Mouse (Mus musculus) hindbrain, embryonic 14.5 days (tissue): ENCODE results near the gene Olfr1226. TPM values are rescaled to one million over a fixed set of nuclear protein-coding genes. Genes with fewer than 3 reads are reported as not detected.
"Not testable (repeated sequence)": the region's sequence is repeated elsewhere in the genome, so short reads cannot be mapped to it uniquely, and the experiment has no call there.

ENCODE experiments used
- ATAC-seq: fragments of 200-750 bp; cut with Nextera tagmentation; 2 replicates; pipeline ENCODE4 v1.8.0; 2017; ENCODE audit warnings: moderate number of reproducible peaks, mild to moderate bottlenecking, moderate TSS enrichment, moderate library complexity; ENCODE audit not compliant: low FRiP score
- DNase-seq: peaks from one replicate; pipeline ENCODE4 v3.0.0-alpha.2; 2015; ENCODE audit warnings: low spot score
- H3K27ac ChIP-seq: fragments of 300-500 bp; sonication (generic); 2 replicates; pipeline ENCODE4 v1.5.1; 2014; ENCODE audit warnings: mild to moderate bottlenecking, moderate library complexity
- H3K27me3 ChIP-seq: fragments of 300-500 bp; sonication (generic); 2 replicates; pipeline ENCODE4 v1.6.1; 2014; ENCODE audit warnings: mild to moderate bottlenecking, low read length, mixed read lengths; ENCODE audit not compliant: control insufficient read depth, insufficient read depth
- H3K36me3 ChIP-seq: fragments of 300-500 bp; sonication (generic); replicated peaks from 2 replicates; pipeline ENCODE4 v1.6.1; 2014; ENCODE audit not compliant: control insufficient read depth, insufficient read depth
- H3K4me1 ChIP-seq: fragments of 300-500 bp; sonication (generic); replicated peaks from 2 replicates; pipeline ENCODE4 v1.6.1; 2014; ENCODE audit warnings: antibody characterized with exemption, low read length, mixed read lengths; ENCODE audit not compliant: control insufficient read depth, insufficient read depth
- H3K4me2 ChIP-seq: fragments of 300-500 bp; sonication (generic); replicated peaks from 2 replicates; pipeline ENCODE4 v1.6.1; 2014; ENCODE audit warnings: mild to moderate bottlenecking, moderate library complexity
- H3K4me3 ChIP-seq: fragments of 300-500 bp; sonication (generic); replicated peaks from 2 replicates; pipeline ENCODE4 v1.5.1; 2014; ENCODE audit warnings: mild to moderate bottlenecking, low read length
- H3K9ac ChIP-seq: fragments of 300-500 bp; sonication (generic); 2 replicates; pipeline ENCODE4 v1.6.1; 2014
- H3K9me3 ChIP-seq: fragments of 300-500 bp; sonication (generic); 2 replicates; pipeline ENCODE4 v1.6.1; 2016; ENCODE audit warnings: low read length; ENCODE audit not compliant: control insufficient read depth
- WGBS: fragments of 180-500 bp; shearing (Covaris S2); extraction: QIAGEN DNeasy Blood & Tissue Kit; methylation state at CpG from one replicate; pipeline ENCODE4 v1.1.7; 2014; 5-methylcytosine and 5-hydroxymethylcytosine counted together
- polyA plus RNA-seq: library from polyadenylated mRNA; unstranded; fragments of >200 nt; fragmentation: Nextera tagmentation; extraction: Ambion mirVana; gene quantifications from 2 replicates; pipeline ENCODE4 v1.2.1, GENCODE M21; 2014

Olfr1226 gene
- not detected in 2 replicates for polyA plus RNA-seq

GRCm38 (mm10) chr2:89199948-89200347 is at the start of gene Olfr1226:
Gene Olfr1226, minus strand, starts transcription at chr2:89200048.
- no peaks in the 10 kb centered on the region for H3K9me3 ChIP-seq
- no peak within 1 kb of the TSS for H3K4me3 ChIP-seq
- 67% methylated on average over 2 of the region's 2 CpGs for WGBS
- no peak within 1 kb of the TSS for H3K4me2 ChIP-seq
- no peaks in the 10 kb centered on the region for H3K27me3 ChIP-seq
- H3K9ac ChIP-seq, result no peak within 1 kb of the TSS
- H3K36me3 ChIP-seq, result no peaks in the 10 kb centered on the region
- no peak for DNase-seq
- ATAC-seq, result no peak
- H3K27ac ChIP-seq, result no peak within 1 kb of the TSS
- H3K4me1 ChIP-seq, result no peaks in the 10 kb centered on the region

GRCm38 (mm10) chr2:89196325-89196982 is 3.4 kb downstream of the Olfr1226 start:
- 97% methylated on average over 3 of the region's 3 CpGs for WGBS

GRCm38 (mm10) chr2:89174569-89174968 is 25.3 kb downstream of the Olfr1226 start, which contains the start of gene Olfr1225:
Gene Olfr1225, minus strand, starts transcription at chr2:89174669.
- WGBS, result 91% methylated on average over 1 of the region's 1 CpGs
- no peak within 1 kb of the TSS for H3K4me3 ChIP-seq
- H3K9ac ChIP-seq, result no peak within 1 kb of the TSS
- no peak for ATAC-seq
- no peak within 1 kb of the TSS for H3K4me2 ChIP-seq
- no peaks in the 10 kb centered on the region for H3K9me3 ChIP-seq
- H3K27me3 ChIP-seq, result no peaks in the 10 kb centered on the region
- H3K27ac ChIP-seq, result no peak within 1 kb of the TSS
- H3K36me3 ChIP-seq, result no peaks in the 10 kb centered on the region
- no peak for DNase-seq
- no peaks in the 10 kb centered on the region for H3K4me1 ChIP-seq

More at GRCm38 (mm10) chr2:89196325-89196982, 3.4 kb downstream of the Olfr1226 start:
- Histone ChIP-seq H3K27me3 (no peaks in the 10 kb centered on the region), H3K4me3 (no peak overlapping the region), H3K36me3 (no peaks in the 10 kb centered on the region), H3K9ac (no peak overlapping the region), H3K4me2 (no peak overlapping the region), H3K27ac (no peak overlapping the region), H3K4me1 (no peaks in the 10 kb centered on the region), H3K9me3 (no peaks in the 10 kb centered on the region)
- DNase-seq, result no peak
- ATAC-seq, result no peak

- H3K27me3 ChIP-seq, H3K4me3 ChIP-seq, H3K4me2 ChIP-seq, DNase-seq, H3K9me3 ChIP-seq, H3K4me1 ChIP-seq, ATAC-seq, H3K27ac ChIP-seq, H3K9ac ChIP-seq, H3K36me3 ChIP-seq: not testable (repeated sequence)
- WGBS, result 96% methylated on average over 4 of the region's 4 CpGs
These were observed 35.1 kb downstream of the Olfr1226 start for GRCm38 (mm10) chr2:89164711-89165110.

GRCm38 (mm10) chr2:89163991-89164390 is 35.9 kb downstream of the Olfr1226 start, which contains the start of gene Olfr1224-ps1:
Gene Olfr1224-ps1, minus strand, starts transcription at chr2:89164091.
- not testable (repeated sequence) for H3K4me1 ChIP-seq, H3K4me3 ChIP-seq, ATAC-seq, H3K9ac ChIP-seq, H3K4me2 ChIP-seq, H3K27me3 ChIP-seq, H3K27ac ChIP-seq, H3K36me3 ChIP-seq, DNase-seq, H3K9me3 ChIP-seq
- WGBS, result 94% methylated on average over 8 of the region's 8 CpGs

- Histone ChIP-seq H3K4me2 (no peak within 1 kb of the TSS), H3K4me1 (no peaks in the 10 kb centered on the region), H3K27ac (no peak within 1 kb of the TSS), H3K36me3 (no peaks in the 10 kb centered on the region), H3K4me3 (no peak within 1 kb of the TSS), H3K27me3 (no peaks in the 10 kb centered on the region), H3K9ac (no peak within 1 kb of the TSS), H3K9me3 (no peaks in the 10 kb centered on the region)
- 71% methylated on average over 1 of the region's 1 CpGs for WGBS
- ATAC-seq (no peak), DNase-seq (no peak)
These were observed 48.4 kb downstream of the Olfr1226 start, which contains the start of gene Olfr1223 for GRCm38 (mm10) chr2:89151460-89151859. Gene Olfr1223, minus strand, starts transcription at chr2:89151560.

Other genes starting within 250 kb of the Olfr1226 start
- gene Olfr1212, start 246.1 kb downstream of the Olfr1226 start, polyA plus RNA-seq, result not detected in 2 replicates
- gene Gm13762, start 219.8 kb downstream of the Olfr1226 start, polyA plus RNA-seq, result 0.10 TPM in 1 of 2 replicates, not detected in the other
- not detected in 2 replicates for gene Olfr1214, start 207.4 kb downstream of the Olfr1226 start, polyA plus RNA-seq
- gene Olfr1215, start 193.1 kb downstream of the Olfr1226 start, polyA plus RNA-seq, result not detected in 2 replicates
- not detected in 2 replicates for gene Olfr1216, start 181.7 kb downstream of the Olfr1226 start, polyA plus RNA-seq
- gene Olfr1217, start 168.0 kb downstream of the Olfr1226 start, polyA plus RNA-seq, result not detected in 2 replicates
- not detected in 2 replicates for gene Olfr1218, start 138.9 kb downstream of the Olfr1226 start, polyA plus RNA-seq
- gene Olfr1219, start 116.5 kb downstream of the Olfr1226 start, polyA plus RNA-seq, result not detected in 2 replicates
- not detected in 2 replicates for gene Olfr1220, start 93.2 kb downstream of the Olfr1226 start, polyA plus RNA-seq
- not detected in 2 replicates for gene Olfr1221, start 82.8 kb downstream of the Olfr1226 start, polyA plus RNA-seq
- gene Olfr1222, start 67.0 kb downstream of the Olfr1226 start, polyA plus RNA-seq, result not detected in 2 replicates
- gene Olfr1223, start 48.5 kb downstream of the Olfr1226 start, polyA plus RNA-seq, result not detected in 2 replicates
- not detected in 2 replicates for gene Olfr1224-ps1, start 36.0 kb downstream of the Olfr1226 start, polyA plus RNA-seq
- not detected in 2 replicates for gene Olfr1225, start 25.4 kb downstream of the Olfr1226 start, polyA plus RNA-seq
- not detected in 2 replicates for gene Olfr1228, start 54.0 kb upstream of the Olfr1226 start, polyA plus RNA-seq
- gene Olfr1229, start 88.0 kb upstream of the Olfr1226 start, polyA plus RNA-seq, result not detected in 2 replicates
- not detected in 2 replicates for gene Olfr1230, start 97.2 kb upstream of the Olfr1226 start, polyA plus RNA-seq
- not detected in 2 replicates for gene Olfr1231, start 107.0 kb upstream of the Olfr1226 start, polyA plus RNA-seq
- not detected in 2 replicates for gene Olfr1232, start 129.6 kb upstream of the Olfr1226 start, polyA plus RNA-seq
- not detected in 2 replicates for gene Olfr1233, start 142.3 kb upstream of the Olfr1226 start, polyA plus RNA-seq
- not detected in 2 replicates for gene Olfr1234, start 164.8 kb upstream of the Olfr1226 start, polyA plus RNA-seq
- not detected in 2 replicates for gene Olfr1238, start 209.6 kb upstream of the Olfr1226 start, polyA plus RNA-seq
- gene Olfr1239, start 220.4 kb upstream of the Olfr1226 start, polyA plus RNA-seq, result not detected in 2 replicates
- not detected in 2 replicates for gene Olfr1240, start 243.0 kb upstream of the Olfr1226 start, polyA plus RNA-seq